Mouse (Mus musculus): Measurements from ENCODE around the gene Phlpp2. TPM values are rescaled to one million over a fixed set of nuclear protein-coding genes. Genes with fewer than 3 reads are reported as not detected.

Gene Phlpp2
- polyA plus RNA-seq, 1 experiment from 2014 or later: 4.0 TPM

DNA sequence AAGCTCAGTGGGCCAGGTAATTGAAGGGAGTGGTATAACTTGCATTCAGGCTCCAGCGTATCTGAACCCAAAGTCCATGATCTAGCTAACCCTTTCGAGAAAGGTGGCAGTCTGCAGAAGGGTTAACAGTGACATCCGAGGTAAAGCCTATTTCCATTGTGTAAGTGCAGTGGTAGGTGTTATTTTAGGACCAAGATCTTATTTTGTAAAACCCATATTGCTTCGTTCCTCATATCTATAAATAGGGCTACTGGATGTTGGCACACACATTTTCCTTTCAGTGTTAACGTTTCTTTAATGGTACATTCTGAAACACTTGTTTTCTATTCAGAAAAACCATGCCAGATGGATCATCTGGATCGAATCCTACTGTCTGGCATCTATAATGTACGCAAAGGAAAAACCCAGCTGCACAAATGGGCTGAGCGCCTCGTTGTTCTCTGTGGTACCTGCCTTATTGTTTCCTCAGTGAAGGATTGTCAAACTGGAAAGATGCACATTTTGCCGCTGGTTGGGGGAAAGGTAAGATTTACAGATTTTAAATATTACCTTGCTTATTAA lies 35.6 kb downstream of the Phlpp2 start:
- Histone ChIP-seq H3K4me1 (no peaks in the 10 kb centered on the region), H3K4me2 (no peak overlapping the region), H3K27me3 (no peaks in the 10 kb centered on the region), H3K9ac (no peak overlapping the region), H3K9me3 (no peaks in the 10 kb centered on the region), H3K36me3 (peaks cover 37% of the 10 kb centered on the region), H3K4me3 (no peak overlapping the region), H3K27ac (no peak overlapping the region)
- 57% methylated on average over 10 of the region's 10 CpGs for WGBS
- no peak for ATAC-seq (ENCODE audit: insufficient number of reproducible peaks, insufficient read depth, low FRiP score, low TSS enrichment, low read depth)

DNA sequence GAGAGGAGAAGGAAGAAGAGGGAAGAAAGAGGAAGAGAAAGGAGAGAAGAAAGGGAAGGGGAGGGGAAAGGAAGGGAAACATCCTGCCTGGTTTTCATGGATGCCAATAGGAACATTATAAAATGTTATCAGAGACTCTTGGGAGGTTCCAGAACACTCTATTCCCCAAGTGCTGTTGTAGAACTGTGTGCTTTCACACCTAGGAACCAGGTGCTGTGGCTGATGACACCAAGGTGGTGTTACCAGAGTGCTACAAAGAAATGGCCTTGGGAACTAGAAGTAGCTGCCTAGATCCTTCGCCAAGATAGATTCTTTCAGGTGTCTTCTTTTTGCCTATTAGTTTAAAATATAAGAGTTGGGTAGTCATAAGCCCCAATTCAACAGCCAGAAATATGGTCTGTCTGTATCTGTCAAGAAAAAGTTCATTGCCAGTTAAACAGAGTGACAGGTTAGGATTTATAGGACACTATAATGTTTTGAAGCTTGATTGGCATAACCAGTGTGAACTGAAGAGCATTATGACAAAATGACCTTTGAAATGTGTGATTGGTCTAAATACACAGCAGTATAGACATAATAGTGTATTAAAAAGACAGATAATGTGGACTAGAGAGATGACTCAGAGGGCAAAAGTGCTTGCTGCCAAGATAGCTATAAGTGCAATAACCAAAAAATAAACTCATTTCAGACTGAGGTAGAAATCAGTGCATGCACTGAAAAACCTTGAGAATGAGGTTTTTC lies 36.8 kb downstream of the Phlpp2 start:
- H3K36me3 ChIP-seq: peaks cover 45% of the 10 kb centered on the region
- H3K27ac ChIP-seq: no peak overlapping the region
- H3K9ac ChIP-seq: no peak overlapping the region
- H3K4me3 ChIP-seq: no peak overlapping the region
- H3K9me3 ChIP-seq: no peaks in the 10 kb centered on the region
- 92% methylated on average over 1 of the region's 1 CpGs for WGBS
- H3K4me1 ChIP-seq: no peaks in the 10 kb centered on the region
- no peak for ATAC-seq (ENCODE audit: insufficient number of reproducible peaks, insufficient read depth, low FRiP score, low TSS enrichment, low read depth)
- no peak overlapping the region for H3K4me2 ChIP-seq
- H3K27me3 ChIP-seq: no peaks in the 10 kb centered on the region

GRCm38 (mm10) chr8:109906907-109907306 lies 38.6 kb downstream of the Phlpp2 start:
- WGBS: 92% methylated on average over 3 of the region's 3 CpGs
- H3K27me3 ChIP-seq: no peaks in the 10 kb centered on the region
- H3K27ac ChIP-seq: no peak overlapping the region
- H3K9me3 ChIP-seq: no peaks in the 10 kb centered on the region
- H3K4me3 ChIP-seq: no peak overlapping the region
- H3K9ac ChIP-seq: no peak overlapping the region
- peaks cover 51% of the 10 kb centered on the region for H3K36me3 ChIP-seq
- H3K4me2 ChIP-seq: no peak overlapping the region
- no peak for ATAC-seq (ENCODE audit: insufficient number of reproducible peaks, insufficient read depth, low FRiP score, low TSS enrichment, low read depth)
- no peaks in the 10 kb centered on the region for H3K4me1 ChIP-seq

DNA sequence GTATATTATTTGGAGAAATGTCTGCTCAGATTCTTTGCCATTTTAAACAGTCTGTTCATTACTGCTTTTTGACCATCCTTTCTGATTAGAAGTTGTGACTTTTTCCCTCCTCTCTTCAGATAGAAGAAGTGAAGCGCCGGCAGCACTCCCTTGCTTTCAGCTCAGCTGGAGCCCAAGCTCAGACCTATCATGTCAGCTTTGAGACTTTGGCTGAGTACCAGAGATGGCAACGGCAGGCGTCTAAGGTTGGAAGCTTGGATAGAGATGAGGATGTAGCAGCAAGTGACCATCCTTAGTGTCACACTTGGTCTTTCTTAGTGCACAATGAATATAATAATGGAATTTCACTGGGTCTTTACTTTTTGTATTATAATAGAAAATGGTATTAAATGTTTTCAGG lies 39.0 kb downstream of the Phlpp2 start:
- no peak for ATAC-seq (ENCODE audit: insufficient number of reproducible peaks, insufficient read depth, low FRiP score, low TSS enrichment, low read depth)
- Histone ChIP-seq H3K9me3 (no peaks in the 10 kb centered on the region), H3K27ac (no peak overlapping the region), H3K27me3 (no peaks in the 10 kb centered on the region), H3K4me1 (no peaks in the 10 kb centered on the region), H3K36me3 (peaks cover 55% of the 10 kb centered on the region), H3K9ac (no peak overlapping the region), H3K4me3 (no peak overlapping the region), H3K4me2 (no peak overlapping the region)
- WGBS: 93% methylated on average over 4 of the region's 4 CpGs

- Histone ChIP-seq H3K4me2 (no peak overlapping the region), H3K9ac (no peak overlapping the region), H3K4me3 (no peak overlapping the region), H3K4me1 (0 out of 2 replicates have a peak, but pooled peaks cover 7% of the 10 kb centered on the region), H3K9me3 (no peaks in the 10 kb centered on the region), H3K36me3 (peaks cover 69% of the 10 kb centered on the region), H3K27me3 (no peaks in the 10 kb centered on the region), H3K27ac (no peak overlapping the region)
- 54% methylated on average over 4 of the region's 4 CpGs for WGBS
- no peak for ATAC-seq (ENCODE audit: insufficient number of reproducible peaks, insufficient read depth, low FRiP score, low TSS enrichment, low read depth)
Measured at GRCm38 (mm10) chr8:109917277-109917676, 48.9 kb downstream of the Phlpp2 start.

DNA sequence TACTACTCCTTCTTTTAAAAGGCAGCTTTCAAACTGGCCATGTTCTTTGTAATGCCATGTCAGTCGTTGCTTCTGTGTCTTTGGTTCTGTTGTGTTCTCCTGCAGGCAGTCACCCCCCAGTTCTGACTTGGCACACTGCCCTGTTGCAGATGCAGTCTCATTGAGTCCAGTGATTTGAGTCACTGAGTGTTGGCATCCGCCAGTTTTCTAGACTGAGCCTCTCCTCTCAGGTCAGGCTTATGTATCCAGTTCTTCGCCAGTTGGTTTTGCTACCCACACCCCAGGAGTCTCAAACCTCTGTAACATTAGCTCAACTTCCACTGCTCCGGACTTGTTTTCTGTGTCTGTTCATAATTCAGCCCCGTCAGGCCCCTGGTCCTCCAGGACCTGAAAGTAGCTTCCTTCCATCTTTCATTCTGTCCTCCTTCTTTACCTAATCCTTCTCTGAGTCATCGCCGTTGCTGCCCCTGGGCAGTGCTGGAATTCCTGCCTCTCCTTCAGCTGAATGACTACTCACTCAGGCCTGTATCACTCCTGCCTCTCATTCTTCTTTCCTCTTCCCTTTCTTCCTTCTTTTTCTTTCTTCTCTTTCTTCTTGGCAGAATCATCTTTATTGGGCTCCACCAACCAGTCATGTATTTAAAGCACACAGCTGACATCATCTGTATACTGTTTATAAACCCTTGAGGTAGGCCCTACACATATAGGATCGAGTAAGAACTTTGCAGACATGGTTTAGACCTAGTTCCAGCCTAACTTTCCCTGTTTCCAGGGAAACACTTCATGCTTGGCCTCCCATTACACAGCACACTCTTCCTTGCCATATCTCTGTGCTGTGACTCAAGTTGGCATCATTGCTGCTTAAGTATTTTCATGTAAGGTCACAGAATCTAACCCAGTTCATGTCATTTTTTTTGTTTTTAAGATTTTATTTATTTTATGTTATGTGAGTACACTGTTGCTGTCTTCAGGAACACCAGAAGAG lies 52.4 kb downstream of the Phlpp2 start:
- WGBS: 80% methylated on average over 8 of the region's 8 CpGs
- no peak for ATAC-seq (ENCODE audit: insufficient number of reproducible peaks, insufficient read depth, low FRiP score, low TSS enrichment, low read depth)

GRCm38 (mm10) chr8:109941606-109942360 lies 73.4 kb downstream of the Phlpp2 start:
- Histone ChIP-seq H3K4me2 (no peak overlapping the region), H3K27me3 (peaks cover 2% of the 10 kb centered on the region), H3K9ac (no peak overlapping the region), H3K36me3 (peaks cover 51% of the 10 kb centered on the region), H3K4me3 (no peak overlapping the region), H3K4me1 (no peaks in the 10 kb centered on the region; the same call in 1 of the 2 replicates), H3K9me3 (no peaks in the 10 kb centered on the region), H3K27ac (no peak overlapping the region)
- no peak for ATAC-seq (ENCODE audit: insufficient number of reproducible peaks, insufficient read depth, low FRiP score, low TSS enrichment, low read depth)
- WGBS: 82% methylated on average over 2 of the region's 2 CpGs

More for the DNA sequence above, 52.4 kb downstream of the Phlpp2 start:
- Histone ChIP-seq H3K9me3 (no peaks in the 10 kb centered on the region), H3K27ac (no peak overlapping the region), H3K4me1 (0 out of 2 replicates have a peak, but pooled peaks cover 7% of the 10 kb centered on the region), H3K4me3 (no peak overlapping the region), H3K9ac (no peak overlapping the region), H3K27me3 (no peaks in the 10 kb centered on the region), H3K4me2 (no peak overlapping the region), H3K36me3 (peaks cover 58% of the 10 kb centered on the region)

GRCm38 (mm10) chr8:109945153-109945632 lies 76.9 kb downstream of the Phlpp2 start:
- Histone ChIP-seq H3K9me3 (no peaks in the 10 kb centered on the region), H3K27ac (no peak overlapping the region), H3K27me3 (peaks cover 32% of the 10 kb centered on the region), H3K36me3 (peaks cover 25% of the 10 kb centered on the region), H3K4me3 (no peak overlapping the region), H3K4me2 (no peak overlapping the region), H3K4me1 (peaks cover 15% of the 10 kb centered on the region), H3K9ac (no peak overlapping the region)
- WGBS: 66% methylated on average over 9 of the region's 9 CpGs
- no peak for ATAC-seq (ENCODE audit: insufficient number of reproducible peaks, insufficient read depth, low FRiP score, low TSS enrichment, low read depth)

- Histone ChIP-seq H3K9me3 (no peaks in the 10 kb centered on the region), H3K27me3 (peaks cover 32% of the 10 kb centered on the region), H3K4me1 (peaks cover 15% of the 10 kb centered on the region), H3K4me3 (no peak overlapping the region), H3K36me3 (peaks cover 20% of the 10 kb centered on the region), H3K9ac (no peak overlapping the region), H3K4me2 (no peak overlapping the region), H3K27ac (no peak overlapping the region)
- no peak for ATAC-seq (ENCODE audit: insufficient number of reproducible peaks, insufficient read depth, low FRiP score, low TSS enrichment, low read depth)
- WGBS: 86% methylated on average over 7 of the region's 7 CpGs
Measured at GRCm38 (mm10) chr8:109945694-109946093, 77.4 kb downstream of the Phlpp2 start.

- peaks cover 14% of the 10 kb centered on the region for H3K36me3 ChIP-seq
- H3K4me2 ChIP-seq: no peak overlapping the region
- 88% methylated on average over 7 of the region's 7 CpGs for WGBS
- peaks cover 32% of the 10 kb centered on the region for H3K27me3 ChIP-seq
- H3K27ac ChIP-seq: no peak overlapping the region
- H3K9me3 ChIP-seq: no peaks in the 10 kb centered on the region
- no peak overlapping the region for H3K9ac ChIP-seq
- ATAC-seq (ENCODE audit: insufficient number of reproducible peaks, insufficient read depth, low FRiP score, low TSS enrichment, low read depth): no peak
- peaks cover 16% of the 10 kb centered on the region for H3K4me1 ChIP-seq
- no peak overlapping the region for H3K4me3 ChIP-seq
Measured at GRCm38 (mm10) chr8:109946272-109946671, 77.9 kb downstream of the Phlpp2 start.
